Mouse (Mus musculus): Measurements from ENCODE around the gene Cyp4f15. TPM values are rescaled to one million over a fixed set of nuclear protein-coding genes. Genes with fewer than 3 reads are reported as not detected.

The Cyp4f15 gene
- polyA plus RNA-seq (2011; ENCODE audit: insufficient read depth, insufficient read length, low replicate concordance, missing spikeins) = 0.97 TPM in 1 of 2 replicates, not detected in the other

- Histone ChIP-seq H3K4me3 (replicated peaks; ENCODE audit: control insufficient read depth, low read depth, low read length) (no peak within 1 kb of the TSS), H3K4me1 (ENCODE audit: control insufficient read depth, insufficient read depth, low read length) (no peaks in the 10 kb centered on the region), H3K27ac (ENCODE audit: control insufficient read depth, insufficient read depth, low read depth, low read length, poor library complexity) (no peak within 1 kb of the TSS)
- 49% methylated on average over 7 of the region's 7 CpGs for WGBS
- TF ChIP-seq POLR2A (IDR thresholded peaks at IDR 0.05; ENCODE audit: borderline replicate concordance, control insufficient read depth, low read depth, low read length) (no peak), CTCF (IDR thresholded peaks at IDR 0.05; ENCODE audit: control insufficient read depth, insufficient read depth, low read length) (no peak)
Observed at GRCm38 (mm10) chr17:32685048-32685750, at the start of gene Cyp4f15. Gene Cyp4f15, plus strand, starts transcription at chr17:32685627.

GRCm38 (mm10) chr17:32636341-32636740 lies 49.1 kb upstream of the Cyp4f15 start:
- no peak overlapping the region for H3K4me3 ChIP-seq (replicated peaks; ENCODE audit: control insufficient read depth, low read depth, low read length)
- WGBS = 55% methylated on average over 3 of the region's 3 CpGs
- TF ChIP-seq POLR2A (IDR thresholded peaks at IDR 0.05; ENCODE audit: borderline replicate concordance, control insufficient read depth, low read depth, low read length) (no peak), CTCF (IDR thresholded peaks at IDR 0.05; ENCODE audit: control insufficient read depth, insufficient read depth, low read length) (no peak)

GRCm38 (mm10) chr17:32637151-32637550 lies 48.3 kb upstream of the Cyp4f15 start:
- WGBS = 58% methylated on average over 2 of the region's 2 CpGs
- H3K4me3 ChIP-seq (replicated peaks; ENCODE audit: control insufficient read depth, low read depth, low read length) = no peak overlapping the region
- TF ChIP-seq POLR2A (IDR thresholded peaks at IDR 0.05; ENCODE audit: borderline replicate concordance, control insufficient read depth, low read depth, low read length) (no peak), CTCF (IDR thresholded peaks at IDR 0.05; ENCODE audit: control insufficient read depth, insufficient read depth, low read length) (no peak)
- H3K27ac ChIP-seq (ENCODE audit: control insufficient read depth, insufficient read depth, low read depth, low read length, poor library complexity) = no peak overlapping the region
- H3K4me1 ChIP-seq (ENCODE audit: control insufficient read depth, insufficient read depth, low read length) = no peaks in the 10 kb centered on the region; the same call in 1 of the 2 replicates

More at GRCm38 (mm10) chr17:32636341-32636740, 49.1 kb upstream of the Cyp4f15 start:
- Histone ChIP-seq H3K4me1 (ENCODE audit: control insufficient read depth, insufficient read depth, low read length) (no peaks in the 10 kb centered on the region; the same call in 1 of the 2 replicates), H3K27ac (ENCODE audit: control insufficient read depth, insufficient read depth, low read depth, low read length, poor library complexity) (no peak overlapping the region)

- no peaks in the 10 kb centered on the region for H3K4me1 ChIP-seq (ENCODE audit: control insufficient read depth, insufficient read depth, low read length)
- TF ChIP-seq CTCF (IDR thresholded peaks at IDR 0.05; ENCODE audit: control insufficient read depth, insufficient read depth, low read length) (no peak), POLR2A (IDR thresholded peaks at IDR 0.05; ENCODE audit: borderline replicate concordance, control insufficient read depth, low read depth, low read length) (no peak)
- H3K27ac ChIP-seq (ENCODE audit: control insufficient read depth, insufficient read depth, low read depth, low read length, poor library complexity) = no peak overlapping the region
- no peak overlapping the region for H3K4me3 ChIP-seq (replicated peaks; ENCODE audit: control insufficient read depth, low read depth, low read length)
- WGBS = 81% methylated on average over 4 of the region's 4 CpGs
Observed at GRCm38 (mm10) chr17:32646631-32647030, 38.8 kb upstream of the Cyp4f15 start.

GRCm38 (mm10) chr17:32653860-32654259 lies 31.6 kb upstream of the Cyp4f15 start:
- no peak overlapping the region for H3K4me3 ChIP-seq (replicated peaks; ENCODE audit: control insufficient read depth, low read depth, low read length)
- H3K27ac ChIP-seq (ENCODE audit: control insufficient read depth, insufficient read depth, low read depth, low read length, poor library complexity) = no peak overlapping the region
- WGBS = 82% methylated on average over 4 of the region's 4 CpGs
- H3K4me1 ChIP-seq (ENCODE audit: control insufficient read depth, insufficient read depth, low read length) = no peaks in the 10 kb centered on the region
- TF ChIP-seq CTCF (IDR thresholded peaks at IDR 0.05; ENCODE audit: control insufficient read depth, insufficient read depth, low read length) (no peak), POLR2A (IDR thresholded peaks at IDR 0.05; ENCODE audit: borderline replicate concordance, control insufficient read depth, low read depth, low read length) (no peak)

- H3K27ac ChIP-seq (ENCODE audit: control insufficient read depth, insufficient read depth, low read depth, low read length, poor library complexity) = no peak overlapping the region
- TF ChIP-seq POLR2A (IDR thresholded peaks at IDR 0.05; ENCODE audit: borderline replicate concordance, control insufficient read depth, low read depth, low read length) (no peak), CTCF (IDR thresholded peaks at IDR 0.05; ENCODE audit: control insufficient read depth, insufficient read depth, low read length) (no peak)
- WGBS = 47% methylated on average over 3 of the region's 3 CpGs
- no peak overlapping the region for H3K4me3 ChIP-seq (replicated peaks; ENCODE audit: control insufficient read depth, low read depth, low read length)
- no peaks in the 10 kb centered on the region for H3K4me1 ChIP-seq (ENCODE audit: control insufficient read depth, insufficient read depth, low read length)
Observed at GRCm38 (mm10) chr17:32657041-32657440, 28.4 kb upstream of the Cyp4f15 start.

GRCm38 (mm10) chr17:32658246-32658645 lies 27.2 kb upstream of the Cyp4f15 start:
- Histone ChIP-seq H3K4me1 (ENCODE audit: control insufficient read depth, insufficient read depth, low read length) (no peaks in the 10 kb centered on the region), H3K4me3 (replicated peaks; ENCODE audit: control insufficient read depth, low read depth, low read length) (no peak overlapping the region), H3K27ac (ENCODE audit: control insufficient read depth, insufficient read depth, low read depth, low read length, poor library complexity) (no peak overlapping the region)
- TF ChIP-seq CTCF (IDR thresholded peaks at IDR 0.05; ENCODE audit: control insufficient read depth, insufficient read depth, low read length) = no peak
- no peak for TF ChIP-seq POLR2A (IDR thresholded peaks at IDR 0.05; ENCODE audit: borderline replicate concordance, control insufficient read depth, low read depth, low read length)
- WGBS = 79% methylated on average over 1 of the region's 1 CpGs

- TF ChIP-seq POLR2A (IDR thresholded peaks at IDR 0.05; ENCODE audit: borderline replicate concordance, control insufficient read depth, low read depth, low read length) (no peak), CTCF (IDR thresholded peaks at IDR 0.05; ENCODE audit: control insufficient read depth, insufficient read depth, low read length) (no peak)
- Histone ChIP-seq H3K4me1 (ENCODE audit: control insufficient read depth, insufficient read depth, low read length) (no peaks in the 10 kb centered on the region), H3K27ac (ENCODE audit: control insufficient read depth, insufficient read depth, low read depth, low read length, poor library complexity) (no peak within 1 kb of the TSS), H3K4me3 (replicated peaks; ENCODE audit: control insufficient read depth, low read depth, low read length) (no peak within 1 kb of the TSS)
- 20% methylated on average over 2 of the region's 2 CpGs for WGBS
Observed at GRCm38 (mm10) chr17:32658712-32659111, 26.7 kb upstream of the Cyp4f15 start, which contains the start of gene Cyp4f40. Gene Cyp4f40, plus strand, starts transcription at chr17:32658900.
